Mouse (Mus musculus) lung, adult 2 months (tissue): ENCODE measurements around the gene Katnb1.

Experiments used
- CTCF ChIP-seq: fragments of 200-500 bp; IDR thresholded peaks from 2 replicates; pipeline ENCODE4 v1.5.1; 2011; ENCODE audit warnings: mild to moderate bottlenecking, low read length, control low read depth; ENCODE audit not compliant: insufficient read depth
- POLR2A ChIP-seq: fragments of 200-500 bp; IDR thresholded peaks from 2 replicates; pipeline ENCODE4 v1.6.1; 2011; ENCODE audit warnings: low read depth, mild to moderate bottlenecking, control low read depth, low read length, borderline replicate concordance; ENCODE audit errors: extremely low read depth

DNA sequence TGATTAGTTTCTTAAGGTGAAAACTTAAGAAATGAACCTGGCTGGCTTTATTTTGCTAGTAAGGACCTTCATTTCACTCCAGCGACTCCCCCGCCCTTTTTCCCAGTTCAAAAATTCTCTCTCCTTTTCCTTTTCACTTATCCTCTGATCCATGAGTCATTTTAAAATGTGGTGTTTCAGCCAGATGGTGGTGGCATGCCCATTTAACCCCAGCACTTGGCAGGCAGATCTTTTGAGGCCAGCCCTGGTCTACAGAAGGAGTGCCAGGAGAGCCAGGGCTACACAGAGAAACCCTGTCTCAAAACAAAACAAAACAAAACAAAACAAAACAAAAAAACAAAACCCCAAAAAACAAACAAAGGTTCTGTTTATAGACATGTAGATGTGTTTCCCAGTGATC, 16.5 kb upstream of the Katnb1 start:
- TF ChIP-seq CTCF (no peak), POLR2A (no peak)
